Mouse (Mus musculus): Measurements from ENCODE around the gene 2610301B20Rik.

- TF ChIP-seq CTCF (IDR thresholded peaks at IDR 0.05; ENCODE audit: low read depth, low read length) (no peak), POLR2A (IDR thresholded peaks at IDR 0.05; ENCODE audit: borderline replicate concordance, low read depth, low read length) (no peak)
Measured at GRCm38 (mm10) chr4:10835252-10836051, 38.8 kb upstream of the 2610301B20Rik start.
